Mouse (Mus musculus) splenic B cell, adult 2 months (primary cell): ENCODE data around the gene Cox15.
A peak's percentile ranks its signal among the peaks of the same experiment; 100 is the strongest.

ENCODE experiments used
- DNase-seq: peaks from one replicate; pipeline ENCODE4 v3.0.0-alpha.2; 2011; ENCODE audit warnings: low read depth, low spot score
- H3K27me3 ChIP-seq: 2 replicates; pipeline ENCODE4 v1.6.1; 2012; ENCODE audit warnings: mild to moderate bottlenecking, low read length, moderate library complexity, mixed read lengths; ENCODE audit not compliant: control insufficient read depth, poor library complexity, insufficient read depth, severe bottlenecking
- H3K36me3 ChIP-seq: 2 replicates; pipeline ENCODE4 v1.6.1; 2012; ENCODE audit warnings: mild to moderate bottlenecking, low read length, moderate library complexity, mixed read lengths; ENCODE audit not compliant: control insufficient read depth, poor library complexity, insufficient read depth, severe bottlenecking

The Cox15 gene

DNA sequence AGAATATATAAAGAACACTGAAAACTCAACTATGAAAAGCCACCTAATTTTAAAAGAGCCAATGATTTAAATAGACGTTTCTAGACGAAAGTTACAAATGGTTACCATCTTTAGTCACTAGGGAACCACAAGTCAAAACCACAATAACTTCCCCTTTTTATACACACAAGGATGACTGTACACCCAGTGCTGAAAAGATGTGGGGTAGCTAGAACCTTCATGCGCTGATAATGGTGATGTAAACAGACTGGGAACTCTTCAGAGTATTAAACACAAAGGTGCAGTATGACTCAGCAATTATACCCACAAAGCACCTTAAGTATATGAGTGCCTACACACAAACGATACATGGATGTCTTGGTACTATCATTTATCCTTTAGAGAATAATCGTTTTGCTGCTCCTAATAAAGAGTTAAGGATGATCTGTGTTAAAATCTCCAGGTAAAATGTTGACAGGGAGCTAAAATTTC, 18.7 kb upstream of the Cox15 start:
- peaks cover 4% of the 10 kb centered on the region; the same call in 1 of the 2 replicates for H3K36me3 ChIP-seq
- DNase-seq = peak; percentile 76
- no peaks in the 10 kb centered on the region for H3K27me3 ChIP-seq

- H3K36me3 ChIP-seq = peaks cover 7% of the 10 kb centered on the region
- no peaks in the 10 kb centered on the region for H3K27me3 ChIP-seq
- no peak for DNase-seq
These were observed 17.8 kb upstream of the Cox15 start for GRCm38 (mm10) chr19:43770584-43770983.

DNA sequence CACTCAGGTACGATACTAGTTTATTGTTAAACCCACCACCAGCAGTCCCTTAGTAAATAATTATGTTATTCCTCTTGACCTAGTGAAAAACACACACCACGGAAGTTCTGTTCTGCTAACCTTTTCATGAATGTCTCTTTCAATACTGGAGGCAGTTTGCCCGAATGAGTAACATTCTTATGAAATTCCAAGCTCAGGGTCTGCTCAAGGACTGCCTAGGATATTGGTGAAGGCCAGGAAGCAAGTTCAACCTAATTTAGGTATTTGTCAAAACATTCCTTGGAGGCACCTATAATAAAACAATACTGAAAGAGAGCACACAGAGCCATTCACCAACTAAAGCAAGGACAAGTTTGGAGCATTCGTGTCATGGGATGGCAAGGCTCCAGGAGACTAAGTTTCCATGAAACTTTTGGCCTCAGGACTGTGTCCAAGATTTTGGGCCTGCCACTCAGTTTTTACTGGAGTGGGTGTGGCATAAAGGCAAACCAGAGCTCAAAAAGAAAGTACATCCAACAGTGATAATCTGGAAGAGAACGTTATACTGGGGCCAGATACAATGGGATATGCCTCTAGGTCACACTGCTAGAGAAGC, 16.7 kb upstream of the Cox15 start:
- Histone ChIP-seq H3K36me3 (peaks cover 8% of the 10 kb centered on the region), H3K27me3 (no peaks in the 10 kb centered on the region)
- no peak for DNase-seq

DNA sequence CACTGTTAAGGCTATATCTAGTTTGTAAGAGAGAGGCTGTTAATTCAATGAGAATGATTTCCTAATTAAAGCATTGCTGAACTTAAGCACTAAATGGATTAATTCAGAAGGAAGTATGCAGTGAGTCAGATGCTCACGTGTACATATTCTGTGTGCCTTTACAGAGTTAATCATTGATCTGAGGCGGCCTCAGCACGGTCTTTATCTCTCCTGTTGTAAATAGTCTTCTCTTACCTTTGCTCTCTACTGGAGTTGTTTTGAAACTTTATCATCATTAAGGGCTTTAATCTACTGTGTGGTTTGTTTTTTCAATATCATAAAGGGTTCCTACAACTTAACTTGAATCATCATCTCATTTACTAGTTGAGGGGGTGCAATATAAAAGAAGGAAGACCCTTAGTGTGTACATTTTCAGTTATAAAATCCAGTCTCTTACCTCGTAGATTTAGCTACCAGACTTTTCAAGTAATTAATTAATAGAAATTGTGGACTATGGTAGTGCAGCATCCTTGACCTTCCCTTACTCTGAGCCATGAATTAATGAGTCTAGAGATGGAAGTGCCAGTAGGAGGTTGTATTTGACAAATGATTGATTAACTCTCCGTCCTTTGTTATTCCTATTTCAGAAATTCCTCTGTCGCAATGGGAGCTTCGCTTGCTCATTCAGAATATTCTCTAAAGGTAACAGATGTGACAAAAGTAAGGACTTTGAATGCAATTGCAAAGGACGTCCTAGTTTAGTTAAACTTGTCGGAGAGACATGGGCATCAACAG, 14.9 kb upstream of the Cox15 start:
- DNase-seq = no peak
- no peaks in the 10 kb centered on the region for H3K27me3 ChIP-seq

DNA sequence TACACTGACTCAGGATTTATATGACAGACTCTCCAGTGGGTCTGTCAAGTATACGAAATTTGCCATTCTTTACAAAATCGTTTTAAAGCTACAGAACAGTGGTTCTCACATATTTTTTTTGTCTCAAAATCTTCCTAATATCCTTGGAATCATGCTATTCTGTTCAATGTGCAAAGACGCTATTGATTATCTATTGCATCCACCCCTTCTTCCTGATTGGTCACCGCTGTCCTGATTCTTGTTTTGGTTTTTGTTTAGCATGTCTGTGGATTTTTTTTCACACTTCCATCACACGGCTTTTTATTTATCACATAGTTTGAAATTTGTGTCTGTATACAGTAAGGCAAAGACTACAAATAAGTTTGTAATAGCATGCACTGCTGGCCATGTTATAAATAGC, 13.7 kb upstream of the Cox15 start:
- no peak for DNase-seq
- Histone ChIP-seq H3K36me3 (peaks cover 8% of the 10 kb centered on the region), H3K27me3 (no peaks in the 10 kb centered on the region)

More for the DNA sequence above, 14.9 kb upstream of the Cox15 start:
- peaks cover 8% of the 10 kb centered on the region for H3K36me3 ChIP-seq

DNA sequence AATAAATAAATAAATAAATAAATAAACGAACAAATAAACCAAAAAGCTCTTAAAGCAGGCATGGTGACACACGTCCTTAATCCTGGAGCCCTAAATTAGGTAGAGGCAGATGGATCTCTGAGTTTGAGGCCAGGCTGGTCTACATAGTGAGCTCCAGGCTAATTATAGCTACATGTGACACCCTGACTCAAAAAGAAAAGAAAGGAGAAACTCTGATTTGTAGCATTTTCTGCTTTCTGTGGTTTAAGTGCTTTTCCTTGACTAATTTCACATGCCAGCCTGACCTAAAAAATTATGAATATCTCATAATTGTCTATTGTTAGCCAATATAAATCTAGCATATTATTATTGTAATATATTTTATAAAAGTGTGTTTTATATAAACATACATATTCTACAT, 9.6 kb upstream of the Cox15 start:
- H3K27me3 ChIP-seq = no peaks in the 10 kb centered on the region
- DNase-seq = no peak
- peaks cover 4% of the 10 kb centered on the region; the same call in 1 of the 2 replicates for H3K36me3 ChIP-seq

- peaks cover 4% of the 10 kb centered on the region; the same call in 1 of the 2 replicates for H3K36me3 ChIP-seq
- no peaks in the 10 kb centered on the region for H3K27me3 ChIP-seq
- no peak for DNase-seq
These were observed 8.9 kb upstream of the Cox15 start for GRCm38 (mm10) chr19:43761543-43762256.

GRCm38 (mm10) chr19:43760504-43760903, 7.7 kb upstream of the Cox15 start:
- peak; percentile 90 for DNase-seq
- Histone ChIP-seq H3K36me3 (peaks cover 4% of the 10 kb centered on the region; the same call in 1 of the 2 replicates), H3K27me3 (no peaks in the 10 kb centered on the region)

- DNase-seq = no peak
- peaks cover 7% of the 10 kb centered on the region; the same call in 1 of the 2 replicates for H3K36me3 ChIP-seq
These were observed 2.1 kb upstream of the Cox15 start for GRCm38 (mm10) chr19:43754872-43755271.

GRCm38 (mm10) chr19:43754237-43754636, 1.4 kb upstream of the Cox15 start:
- no peaks in the 10 kb centered on the region for H3K27me3 ChIP-seq
- no peak for DNase-seq

More at GRCm38 (mm10) chr19:43754872-43755271, 2.1 kb upstream of the Cox15 start:
- no peaks in the 10 kb centered on the region for H3K27me3 ChIP-seq

DNA sequence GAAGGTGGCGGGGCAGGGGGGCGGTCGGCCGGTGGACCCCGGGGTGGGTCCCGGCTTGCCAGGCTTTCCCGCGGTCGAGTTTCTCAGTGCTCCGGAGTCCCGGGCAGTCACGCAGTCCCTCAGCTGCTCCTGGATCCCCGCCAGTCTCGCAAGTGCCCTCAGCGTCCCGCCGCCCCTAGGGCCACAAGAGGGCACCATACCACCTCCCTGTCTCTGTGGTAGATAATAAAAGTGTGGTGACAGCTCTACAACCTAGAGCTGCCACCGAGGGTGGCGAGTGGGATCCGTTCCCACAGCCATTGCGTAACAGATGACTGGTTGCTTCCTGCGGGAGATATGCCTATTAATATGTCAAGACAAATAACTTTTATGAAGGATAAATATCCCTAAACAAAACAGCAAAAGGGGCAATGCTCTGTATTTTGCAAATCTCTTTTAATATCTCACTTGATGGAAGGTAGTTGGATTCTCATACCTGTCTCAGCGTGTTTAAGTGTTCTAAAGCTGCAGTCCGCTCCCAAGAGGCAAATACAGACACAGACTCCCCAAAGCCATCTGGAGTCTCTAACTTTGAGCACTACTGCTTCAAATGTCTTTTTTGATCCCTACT, 531 bp upstream of the Cox15 start:
- peak; percentile 90 for DNase-seq
- Histone ChIP-seq H3K36me3 (peaks cover 9% of the 10 kb centered on the region; the same call in 1 of the 2 replicates), H3K27me3 (no peaks in the 10 kb centered on the region)

More at GRCm38 (mm10) chr19:43754237-43754636, 1.4 kb upstream of the Cox15 start:
- H3K36me3 ChIP-seq = peaks cover 7% of the 10 kb centered on the region; the same call in 1 of the 2 replicates

DNA sequence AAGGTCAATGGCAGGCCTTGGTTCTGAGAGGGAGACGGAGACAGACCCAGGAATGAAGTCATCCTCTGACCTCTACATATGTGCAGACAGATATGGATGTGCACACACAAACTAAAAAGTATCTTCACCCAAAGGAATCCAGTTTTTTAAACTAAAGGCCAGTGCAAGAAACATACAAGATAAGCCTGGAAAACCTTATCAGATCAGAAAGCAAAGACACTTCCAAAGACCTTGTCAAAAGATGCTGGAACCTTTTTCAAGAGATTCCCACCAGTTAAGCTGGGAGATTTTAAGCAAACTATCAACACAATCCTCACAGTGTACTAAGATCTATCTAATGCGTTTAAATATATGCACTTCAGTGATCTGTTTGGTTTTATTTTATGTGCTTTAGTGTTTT, 2.8 kb downstream of the Cox15 start:
- no peak for DNase-seq
- H3K36me3 ChIP-seq = peaks cover 11% of the 10 kb centered on the region; the same call in 1 of the 2 replicates
- H3K27me3 ChIP-seq = no peaks in the 10 kb centered on the region

DNA sequence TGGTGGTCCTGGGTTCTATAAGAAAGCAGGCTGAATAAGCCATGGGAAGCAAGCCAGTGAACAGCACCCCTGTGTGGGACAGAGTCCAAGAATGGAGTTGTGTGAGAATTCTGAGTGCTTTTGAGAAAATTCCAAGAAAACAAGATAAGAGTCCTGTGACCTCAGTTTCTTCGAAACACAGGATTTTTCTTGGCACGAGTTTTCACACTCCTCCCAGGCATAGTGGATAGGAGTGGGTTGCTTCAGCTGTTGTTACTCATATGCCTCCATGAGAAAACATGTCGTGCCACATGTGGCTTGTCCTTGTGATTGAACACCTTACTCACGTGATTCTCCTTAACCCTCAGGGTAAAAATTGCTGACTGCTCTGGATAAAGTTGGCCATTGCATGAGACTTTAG, 4.9 kb downstream of the Cox15 start:
- Histone ChIP-seq H3K27me3 (no peaks in the 10 kb centered on the region), H3K36me3 (peaks cover 13% of the 10 kb centered on the region; the same call in 1 of the 2 replicates)
- no peak for DNase-seq

- DNase-seq = no peak
- H3K27me3 ChIP-seq = no peaks in the 10 kb centered on the region
- peaks cover 18% of the 10 kb centered on the region for H3K36me3 ChIP-seq
These were observed 7.1 kb downstream of the Cox15 start for GRCm38 (mm10) chr19:43745740-43746139.
